Mouse (Mus musculus) kidney, adult 2 months (tissue): Measurements from ENCODE around the gene Rflna.

Experiments used
- CTCF ChIP-seq: fragments of 200-500 bp; conservative IDR thresholded peaks from 2 replicates; pipeline ENCODE4 v1.5.1; 2011; ENCODE audit warnings: low read depth, mild to moderate bottlenecking, control low read depth, low read length, moderate library complexity, mixed read lengths; ENCODE audit not compliant: insufficient read depth, insufficient read length
- POLR2A ChIP-seq: fragments of 200-500 bp; IDR thresholded peaks from one replicate; pipeline ENCODE4 v1.6.1; 2011; ENCODE audit warnings: low read depth, low read length, control low read depth

DNA sequence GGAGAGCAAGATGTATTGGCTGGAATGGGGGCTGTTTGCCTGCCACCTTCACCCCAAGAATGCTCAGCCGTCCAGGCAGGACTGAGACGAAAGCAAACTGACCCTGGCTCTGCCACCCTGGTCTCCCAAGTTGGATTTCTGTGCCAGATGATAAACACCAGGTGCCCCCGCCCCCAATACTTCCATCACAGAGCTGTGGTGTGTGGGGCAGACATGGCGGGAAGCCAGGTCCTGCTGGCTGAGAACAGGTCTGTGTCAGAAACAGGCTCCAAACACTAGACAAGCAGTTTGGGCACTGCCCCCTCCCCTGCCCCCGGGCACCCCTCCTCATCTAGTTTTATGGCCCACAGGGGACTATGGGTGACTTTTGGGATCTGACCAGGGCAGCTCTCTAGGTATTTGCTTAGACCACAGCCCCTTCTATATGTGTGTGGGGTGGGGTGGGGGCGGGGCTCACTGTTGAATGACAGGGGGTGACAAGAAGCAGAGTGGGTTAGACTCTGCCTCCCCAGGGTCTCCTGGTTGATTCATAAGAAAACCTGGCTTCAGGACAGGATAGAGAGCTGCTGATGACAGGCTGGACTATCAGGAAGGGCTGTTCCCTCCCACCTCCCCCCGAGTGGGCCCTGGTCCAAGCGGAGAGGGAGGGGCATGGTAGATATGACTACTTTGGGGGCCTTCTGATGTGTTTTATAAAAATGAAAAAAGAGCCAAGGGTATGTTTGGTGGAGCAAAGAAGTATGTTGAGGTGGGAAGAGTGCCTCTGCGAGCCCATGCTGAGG, 3.0 kb downstream of the Rflna start:
- TF ChIP-seq CTCF (no peak), POLR2A (no peak)
